In genomic region chr2:13413520-13414178, GRCm38 (mm10) we compare ENCODE assay signal across 8 mouse cellular contexts.
DNase-seq lines count a peak whose midpoint lies in the region; ATAC-seq and TF ChIP-seq lines count a peak whose summit lies in the region.

No protein-coding gene starts in this region.

- ATAC-seq in forebrain, embryonic 14.5 days: peak; percentile 42
- peak; percentile 92 for ATAC-seq in inflammation-experienced regulatory T-cells, adult 6 months
- ATAC-seq in liver, embryonic 16.5 days (ENCODE audit: low read depth): peak; percentile 84

- H3K9me3 ChIP-seq in forebrain, embryonic 14.5 days (replicated peaks; ENCODE audit: control insufficient read depth, low read length): no peaks in the 10 kb centered on the region
- no peaks in the 10 kb centered on the region for H3K9me3 ChIP-seq in liver, embryonic 16.5 days (replicated peaks; ENCODE audit: control insufficient read depth, low read length)

- H3K9ac ChIP-seq in forebrain, embryonic 14.5 days (ENCODE audit: low read length): no peak overlapping the region
- no peak overlapping the region for H3K9ac ChIP-seq in liver, embryonic 16.5 days (ENCODE audit: low read depth, low read length)

- peak; percentile 94 for DNase-seq in CD4-positive helper T cell, adult 2 months (ENCODE audit: low read depth, low spot score)
- DNase-seq in R1 (ENCODE audit: low read depth, low spot score): peak; percentile 78
- DNase-seq in forebrain, embryonic 14.5 days (ENCODE audit: low spot score): peak; percentile 16
- DNase-seq in cerebellum, postnatal 4 days (ENCODE audit: low spot score in 2 of 2): no peak
- DNase-seq in cerebellum, adult 11 months: no peak

- peaks cover 5% of the 10 kb centered on the region; the same call in 1 of the 2 replicates for H3K4me1 ChIP-seq in forebrain, embryonic 14.5 days (ENCODE audit: control insufficient read depth, insufficient read depth, low read length)
- H3K4me1 ChIP-seq in liver, embryonic 16.5 days (ENCODE audit: control insufficient read depth, low read depth, low read length): peaks cover 2% of the 10 kb centered on the region; the same call in 1 of the 2 replicates
- H3K4me1 ChIP-seq in olfactory bulb, adult 2 months (ENCODE audit: control insufficient read depth, insufficient read depth, low read length): peaks cover 9% of the 10 kb centered on the region; the same call in 1 of the 2 replicates

- H3K4me3 ChIP-seq in forebrain, embryonic 14.5 days (ENCODE audit: low read depth, low read length): no peak overlapping the region
- no peak overlapping the region for H3K4me3 ChIP-seq in liver, embryonic 16.5 days (ENCODE audit: low read depth, low read length)
- no peak overlapping the region for H3K4me3 ChIP-seq in olfactory bulb, adult 2 months (ENCODE audit: insufficient read depth, low read depth, low read length)

- TF ChIP-seq CTCF in olfactory bulb, adult 2 months (IDR thresholded peaks at IDR 0.05; ENCODE audit: insufficient read depth, low read depth, low read length): no peak

- no peak overlapping the region for H3K4me2 ChIP-seq in forebrain, embryonic 14.5 days (ENCODE audit: low read length)
- no peak overlapping the region for H3K4me2 ChIP-seq in liver, embryonic 16.5 days (ENCODE audit: low read depth, low read length)

- no peaks in the 10 kb centered on the region for H3K27me3 ChIP-seq in forebrain, embryonic 14.5 days (replicated peaks; ENCODE audit: control insufficient read depth, insufficient read depth, low read length)
- no peaks in the 10 kb centered on the region for H3K27me3 ChIP-seq in liver, embryonic 16.5 days (ENCODE audit: control insufficient read depth, insufficient read depth, low read depth, low read length)

- peak overlapping the region; percentile 28; the same call in 1 of the 2 replicates for H3K27ac ChIP-seq in forebrain, embryonic 14.5 days (ENCODE audit: low read depth, low read length)
- peak overlapping the region; percentile 2 for H3K27ac ChIP-seq in liver, embryonic 16.5 days (ENCODE audit: low read length)
- H3K27ac ChIP-seq in olfactory bulb, adult 2 months (ENCODE audit: insufficient read depth, low read depth, low read length): peak overlapping the region; percentile 96

- TF ChIP-seq POLR2A in olfactory bulb, adult 2 months (IDR thresholded peaks at IDR 0.05; ENCODE audit: insufficient read depth, low read depth, low read length): no peak

- H3K36me3 ChIP-seq in forebrain, embryonic 14.5 days (ENCODE audit: control insufficient read depth, insufficient read depth, low read length): no peaks in the 10 kb centered on the region
- no peaks in the 10 kb centered on the region for H3K36me3 ChIP-seq in liver, embryonic 16.5 days (ENCODE audit: control insufficient read depth, insufficient read depth)

- WGBS in forebrain, embryonic 14.5 days: 45% methylated on average over 4 of the region's 4 CpGs
- 10% methylated on average over 4 of the region's 4 CpGs for WGBS in liver, embryonic 16.5 days (ENCODE audit: insufficient replicate concordance)
- WGBS in olfactory bulb, adult 2 months: 12% methylated on average over 4 of the region's 4 CpGs

Comparison
In these comparisons a context has a peak if more than half of its experiments do, and no peak if none do; other contexts are left out.
1. DNase-seq: peak in CD4-positive helper T cell, adult 2 months (single experiment), R1 (single experiment) and forebrain, embryonic 14.5 days (single experiment); none in cerebellum, postnatal 4 days (0 of 2) and cerebellum, adult 11 months (single experiment).
2. ATAC-seq: peak in every context shown above with its lines; median percentile 92 in inflammation-experienced regulatory T-cells, adult 6 months; 84 in liver, embryonic 16.5 days; 42 in forebrain, embryonic 14.5 days.
3. H3K27ac ChIP-seq: peak in every context shown above with its lines; median percentile 96 in olfactory bulb, adult 2 months; 28 in forebrain, embryonic 14.5 days; 2 in liver, embryonic 16.5 days.